Mouse (Mus musculus) G1E (cell line): ENCODE data around the gene Olfr155.

ENCODE experiments used
- CTCF ChIP-seq: IDR thresholded peaks from 2 replicates; pipeline ENCODE4 v1.5.1; 2012; ENCODE audit warnings: low read depth, low read length, inconsistent platforms, mixed read lengths
- GATA1 ChIP-seq: IDR thresholded peaks from 2 replicates; pipeline ENCODE4 v1.6.1; 2012; ENCODE audit warnings: borderline replicate concordance, low read length, inconsistent platforms, mixed read lengths
- GATA2 ChIP-seq: IDR thresholded peaks from 2 replicates; pipeline ENCODE4 v1.6.1; 2012; ENCODE audit warnings: low read depth, low read length, inconsistent platforms, borderline replicate concordance
- POLR2AphosphoS5 ChIP-seq: IDR thresholded peaks from 2 replicates; pipeline ENCODE4 v1.6.1; 2012; ENCODE audit warnings: low read depth, low read length, inconsistent platforms; ENCODE audit not compliant: insufficient replicate concordance
- TAL1 ChIP-seq: conservative IDR thresholded peaks from 2 replicates; pipeline ENCODE4 v1.6.1; 2012; ENCODE audit warnings: low read depth, low read length, inconsistent platforms, mixed read lengths

DNA sequence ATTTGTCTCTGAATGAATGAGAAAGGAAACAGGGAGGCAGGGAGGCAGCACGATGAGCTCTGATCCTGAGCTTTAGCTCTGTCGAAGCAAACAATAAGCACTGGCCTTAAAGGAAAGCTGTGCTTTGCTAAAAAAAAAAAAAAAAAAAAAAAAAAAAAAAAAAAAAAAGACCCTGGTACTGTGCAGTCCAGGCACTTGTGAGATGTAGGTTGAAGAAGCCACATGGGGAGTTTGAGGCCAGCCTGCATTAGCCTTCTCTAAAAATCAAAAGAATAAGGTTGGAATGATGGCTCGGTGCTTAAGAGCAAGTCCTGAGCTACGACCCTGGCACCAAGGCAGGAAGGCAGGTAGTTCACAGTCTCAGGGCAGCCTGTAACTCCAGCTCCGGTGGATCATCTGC, 17.6 kb upstream of the Olfr155 start:
- TF ChIP-seq CTCF (no peak), POLR2AphosphoS5 (no peak), GATA2 (no peak), GATA1 (no peak), TAL1 (no peak)
